Mouse (Mus musculus): ENCODE data around the gene Rps28.
"Not testable (repeated sequence)": the region's sequence is repeated elsewhere in the genome, so short reads cannot be mapped to it uniquely, and the experiment has no call there.

Rps28 gene

GRCm38 (mm10) chr17:33824084-33824996, at the start of gene Rps28, which contains the start of gene Ndufa7:
Rps28 (minus strand) TSS chr17:33824562.
Ndufa7 (plus strand) TSS chr17:33824572.
- DNase-seq = peak; percentile 98

DNA sequence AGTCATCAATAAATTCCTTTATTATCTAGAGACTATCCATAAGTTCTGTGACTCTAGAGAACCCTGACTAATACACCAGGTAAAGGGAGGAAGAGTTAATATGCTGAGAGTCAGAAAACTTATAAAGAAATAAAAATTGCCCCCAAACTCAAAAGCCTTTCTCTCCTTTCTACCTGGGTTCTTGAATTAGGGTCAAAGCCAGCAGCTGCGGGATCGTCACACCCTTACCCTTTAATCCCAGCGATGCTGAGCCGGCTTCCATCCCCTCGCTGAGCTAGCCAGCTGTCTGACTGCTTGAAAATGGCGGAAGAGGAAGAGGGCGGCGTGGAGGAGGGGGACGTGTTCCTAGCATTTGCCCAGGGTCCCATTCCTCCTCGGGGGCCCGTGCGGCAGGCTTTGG, 49.2 kb upstream of the Rps28 start, which contains the start of gene Gm7029:
TSS of gene Gm7029 (plus strand) at position 301 of the 400 bp plus-strand sequence.
- not testable (repeated sequence) for DNase-seq

DNA sequence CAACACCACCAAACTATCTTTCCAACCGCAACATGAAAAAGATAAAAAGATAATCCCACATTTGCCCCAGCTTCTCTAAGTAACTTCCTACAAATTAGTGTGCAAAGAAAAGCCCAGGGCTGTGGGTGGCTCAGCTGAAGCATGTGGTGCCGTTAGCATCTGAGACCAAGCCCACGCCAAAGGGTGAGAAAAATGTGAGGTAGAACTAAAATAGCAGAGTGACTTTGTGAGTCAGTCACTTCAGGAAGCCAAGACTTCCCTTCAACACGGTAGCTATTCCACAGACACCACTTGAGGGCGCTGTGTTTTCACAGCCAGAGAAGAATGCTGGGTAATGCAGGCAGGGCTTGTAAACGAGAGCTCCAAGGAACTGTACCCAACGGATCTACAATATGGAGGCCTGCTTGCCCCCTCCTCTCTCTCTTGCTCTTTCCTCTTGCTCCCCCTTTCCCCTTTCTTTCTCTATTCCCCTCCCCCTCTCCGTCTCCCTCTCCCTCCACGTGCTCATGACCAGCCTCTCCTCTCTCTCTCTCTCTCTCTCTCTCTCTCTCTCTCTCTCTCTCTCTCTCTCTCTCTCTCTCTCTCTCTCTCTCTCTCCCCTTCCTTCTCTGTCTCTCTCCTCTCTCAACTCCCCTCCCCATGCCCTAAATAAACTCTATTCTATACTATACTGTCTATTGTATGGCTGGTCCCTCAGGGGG, 41.1 kb upstream of the Rps28 start:
- no peak for DNase-seq

DNA sequence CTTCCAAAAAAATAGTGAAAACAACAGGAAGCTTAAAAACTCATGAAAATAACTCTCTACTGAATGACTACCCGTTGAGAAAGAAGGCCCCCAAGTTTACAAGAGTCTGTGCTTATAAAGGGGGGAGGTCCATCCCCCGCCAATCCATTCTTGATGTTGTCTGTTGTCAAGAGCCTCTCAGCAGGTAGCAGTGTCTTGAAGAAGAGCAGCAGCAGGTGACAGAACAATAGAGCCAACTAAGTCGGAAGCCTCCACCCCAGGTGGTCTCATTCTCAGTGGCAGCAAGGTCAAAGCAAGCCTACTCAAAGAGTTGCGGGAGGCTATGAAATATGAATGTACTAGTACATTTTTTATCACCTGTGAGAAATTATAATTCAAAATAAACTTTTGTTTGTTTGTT, 33.5 kb upstream of the Rps28 start:
- no peak for DNase-seq

DNA sequence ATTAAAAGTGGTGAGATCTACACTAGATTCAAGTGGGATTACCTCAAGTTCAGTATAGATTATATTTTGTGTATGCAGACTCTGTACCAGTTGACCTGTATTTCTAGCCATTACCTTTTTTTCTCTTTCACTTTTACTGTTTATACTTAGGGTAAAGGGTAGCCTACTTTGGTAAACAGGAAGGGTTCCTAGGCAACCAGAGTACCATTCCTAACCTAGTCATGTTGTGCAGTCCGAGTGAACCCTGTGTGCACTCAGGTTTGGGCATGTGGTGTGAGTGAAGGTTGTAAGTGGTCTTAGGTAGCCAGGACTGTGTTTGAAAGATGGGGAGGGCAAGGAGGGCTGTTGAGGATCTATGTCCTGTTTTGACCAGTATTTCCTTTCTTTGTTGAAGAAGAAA, 27.0 kb upstream of the Rps28 start:
- no peak for DNase-seq

DNA sequence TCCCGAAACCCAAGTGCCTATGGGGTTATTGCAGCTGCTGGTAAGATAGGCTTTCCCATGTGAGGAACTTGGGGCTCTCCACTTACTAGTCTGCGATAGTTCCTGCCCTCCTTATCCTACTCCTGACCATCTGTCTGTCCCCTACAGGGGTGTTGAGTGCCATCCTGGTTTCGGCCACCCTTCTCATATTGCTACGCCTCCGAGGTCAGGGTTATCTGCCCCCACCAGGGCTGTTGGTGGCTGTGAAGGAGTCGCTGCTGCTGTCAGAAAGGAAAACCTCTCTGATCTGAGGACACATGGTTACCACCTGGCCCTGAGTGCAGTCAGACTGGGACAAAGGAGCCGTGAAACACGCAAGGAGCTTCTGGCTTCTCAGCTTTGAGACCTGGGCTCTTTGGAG, 23.8 kb upstream of the Rps28 start:
- DNase-seq = no peak

DNA sequence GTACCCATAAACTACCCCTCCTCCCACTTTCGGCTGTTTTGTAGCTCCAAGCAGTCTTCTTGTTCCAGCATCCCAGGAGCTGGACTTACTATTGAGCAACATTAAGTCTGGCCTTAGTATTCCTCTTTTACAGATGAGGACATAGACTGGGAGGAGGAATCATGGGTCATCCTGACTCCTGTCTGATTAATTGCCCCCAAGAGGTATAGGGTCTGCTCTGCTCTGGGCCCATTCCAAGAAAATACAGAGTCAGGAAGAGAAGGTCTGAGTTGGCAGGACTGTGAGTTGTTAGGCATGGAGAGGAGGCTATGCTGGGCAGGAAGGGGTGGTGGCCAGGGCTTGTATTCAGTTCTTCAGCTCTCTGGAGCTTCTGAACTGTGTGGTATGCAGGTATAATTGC, 19.8 kb upstream of the Rps28 start:
- no peak for DNase-seq

DNA sequence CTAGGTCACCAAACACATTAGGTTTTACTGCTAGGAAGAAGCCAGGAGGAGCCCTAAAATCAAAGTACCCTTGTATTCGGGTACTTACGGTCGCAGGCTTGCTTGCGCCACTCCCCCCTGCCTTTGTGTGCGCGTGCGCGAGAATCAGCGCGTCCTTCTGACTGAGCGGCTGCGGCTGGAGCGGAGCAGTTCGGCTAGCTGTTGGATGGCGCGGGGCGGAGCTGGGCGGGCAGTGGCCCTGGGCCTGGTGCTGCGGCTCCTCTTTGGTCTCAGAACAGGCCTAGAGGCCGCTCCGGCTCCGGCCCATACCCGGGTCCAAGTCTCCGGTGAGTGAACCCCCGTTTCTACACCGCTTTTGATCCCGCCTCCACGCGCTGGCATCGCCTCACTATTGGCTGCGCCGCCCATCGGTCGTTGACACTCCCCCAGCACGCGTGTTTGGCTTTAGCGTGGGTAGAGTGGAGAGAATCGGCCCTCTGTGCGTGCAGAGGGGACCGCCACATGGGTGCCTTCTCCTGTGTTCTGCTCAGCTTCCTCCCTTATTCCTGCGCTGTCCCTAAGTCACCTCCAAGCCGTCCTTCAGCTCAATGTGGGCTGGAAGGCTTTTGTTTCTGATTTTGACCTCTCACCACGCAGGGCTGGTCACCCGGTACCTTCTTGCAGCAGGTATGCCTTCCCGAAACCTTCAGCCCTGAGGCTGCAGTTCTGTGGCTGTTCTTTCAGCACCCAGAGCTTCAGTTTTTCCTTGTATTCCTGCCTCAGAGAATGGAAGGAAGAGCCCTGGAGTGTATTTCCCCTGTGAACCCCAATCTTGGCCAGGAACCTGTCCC, 18.8 kb upstream of the Rps28 start, which contains the start of gene Cd320:
TSS of gene Cd320 (plus strand) at position 126 of the 830 bp plus-strand sequence.
- peak; percentile 93 for DNase-seq

- no peak for DNase-seq
Observed at GRCm38 (mm10) chr17:33829561-33829960, 5.2 kb upstream of the Rps28 start.

DNA sequence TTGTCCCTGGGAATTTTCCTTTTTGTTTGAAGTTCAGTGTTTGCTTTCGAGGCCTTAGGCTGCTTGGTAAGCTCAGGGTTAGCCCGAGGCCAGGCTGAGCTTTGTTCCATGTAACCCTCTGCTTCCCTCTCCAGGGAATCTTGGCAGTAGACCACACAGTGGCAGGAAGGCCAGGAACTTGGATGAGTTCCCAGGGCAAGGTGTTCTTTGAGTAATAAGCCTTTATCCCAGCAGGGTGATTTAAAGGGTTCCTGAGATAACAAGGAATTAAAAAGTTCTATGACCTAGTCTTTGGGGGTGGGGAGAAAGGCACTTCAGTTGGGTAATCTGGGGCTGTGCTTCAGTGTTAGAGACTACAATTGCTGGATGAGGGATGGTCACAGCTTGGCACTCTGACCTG, 4.5 kb upstream of the Rps28 start:
- peak; percentile 53 for DNase-seq

GRCm38 (mm10) chr17:33826850-33827249, 2.5 kb upstream of the Rps28 start:
- DNase-seq = peak; percentile 73

DNA sequence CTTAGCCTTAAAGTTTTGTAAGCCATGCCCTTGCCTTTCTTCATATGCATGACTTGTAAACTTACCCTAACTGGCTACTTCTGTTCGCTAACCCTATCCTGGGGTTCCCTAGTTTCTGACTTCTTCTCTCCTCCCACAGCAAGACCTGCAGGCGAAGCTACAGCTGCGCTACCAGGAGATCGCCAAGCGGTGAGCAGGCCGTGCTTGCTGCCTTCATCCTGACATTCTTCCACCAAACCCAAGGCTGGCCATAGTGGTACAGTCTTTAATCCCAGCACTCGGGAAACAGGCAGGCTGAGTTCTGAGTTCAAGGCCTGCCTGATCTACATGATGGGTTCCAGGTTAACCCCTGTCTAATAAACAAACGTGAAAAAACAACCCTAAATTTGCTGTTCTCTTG, 1.1 kb upstream of the Rps28 start:
- no peak for DNase-seq

DNA sequence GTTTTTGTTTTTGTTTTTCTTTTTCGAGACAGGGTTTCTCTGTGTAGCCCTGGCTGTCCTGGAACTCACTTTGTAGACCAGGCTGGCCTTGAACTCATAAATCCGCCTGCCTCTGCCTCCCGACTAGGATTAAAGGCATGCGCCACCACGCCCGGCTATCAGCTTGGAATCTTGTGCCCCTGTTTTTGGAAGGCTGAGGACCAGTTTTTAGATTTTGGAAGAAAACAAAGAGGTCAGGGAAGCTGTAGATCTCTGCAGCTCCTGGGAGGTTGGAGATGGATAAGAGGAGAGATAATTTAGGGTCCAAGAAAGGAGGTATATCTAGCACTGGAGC, 602 bp upstream of the Rps28 start:
- not testable (repeated sequence) for DNase-seq

- DNase-seq = not testable (repeated sequence)
Observed at GRCm38 (mm10) chr17:33823171-33823570, 1.2 kb downstream of the Rps28 start.

DNA sequence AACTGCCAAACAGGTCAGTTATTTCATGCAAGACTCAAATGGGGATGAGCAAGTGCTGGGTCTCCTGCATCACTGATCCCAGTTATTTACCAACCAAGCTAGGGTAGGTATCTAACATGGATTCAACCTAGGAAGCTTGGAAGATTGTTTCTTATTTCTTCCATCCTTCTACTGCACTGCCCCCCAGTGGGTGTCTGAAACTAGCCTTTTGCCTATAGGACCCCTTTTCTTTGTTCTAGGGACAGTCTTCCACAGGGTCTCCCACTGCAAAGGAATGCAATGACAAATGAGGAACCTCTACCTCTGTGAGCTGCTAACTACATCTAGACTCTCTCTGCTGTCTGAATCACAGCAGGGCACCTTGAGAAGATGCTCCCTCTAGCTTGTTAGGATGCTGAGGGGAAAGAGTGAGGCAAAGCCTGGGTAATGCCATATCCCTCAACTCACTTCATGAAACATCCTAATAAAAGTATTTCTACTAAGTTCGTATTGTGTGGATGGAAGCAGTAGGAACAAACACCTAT, 1.9 kb downstream of the Rps28 start:
- no peak for DNase-seq

DNA sequence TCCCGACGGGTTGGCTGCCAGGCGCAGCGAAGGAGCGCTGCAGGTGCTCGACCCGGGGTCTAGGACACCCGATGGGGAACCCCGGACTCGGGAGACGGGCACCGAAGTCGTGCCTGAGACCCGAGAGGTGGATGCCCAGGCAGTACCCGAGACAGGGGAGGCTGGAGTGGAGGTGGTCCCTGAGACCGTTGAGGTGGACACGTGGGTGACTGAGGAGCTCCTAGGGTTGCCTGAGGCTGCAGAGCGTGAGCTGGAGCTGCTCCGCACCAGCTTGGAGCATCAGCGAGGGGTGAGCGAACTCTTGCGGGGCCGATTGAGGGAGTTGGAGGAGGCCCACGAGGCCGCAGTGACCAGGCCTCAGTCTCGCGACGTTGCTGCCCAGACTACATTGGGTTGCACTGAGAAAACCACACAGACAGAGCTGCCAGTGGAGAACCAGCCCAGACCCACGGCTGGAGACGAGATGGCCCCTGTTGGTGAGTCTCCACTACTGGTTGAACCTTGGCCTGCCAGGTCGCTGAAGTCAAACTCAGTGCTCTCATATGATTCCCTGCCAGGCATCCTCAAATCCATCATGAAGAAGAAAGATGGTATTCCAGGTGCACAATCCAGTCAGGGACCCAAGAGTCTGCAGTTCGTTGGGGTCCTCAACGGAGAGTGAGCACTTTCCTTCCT, 6.3 kb downstream of the Rps28 start:
- no peak for DNase-seq

DNA sequence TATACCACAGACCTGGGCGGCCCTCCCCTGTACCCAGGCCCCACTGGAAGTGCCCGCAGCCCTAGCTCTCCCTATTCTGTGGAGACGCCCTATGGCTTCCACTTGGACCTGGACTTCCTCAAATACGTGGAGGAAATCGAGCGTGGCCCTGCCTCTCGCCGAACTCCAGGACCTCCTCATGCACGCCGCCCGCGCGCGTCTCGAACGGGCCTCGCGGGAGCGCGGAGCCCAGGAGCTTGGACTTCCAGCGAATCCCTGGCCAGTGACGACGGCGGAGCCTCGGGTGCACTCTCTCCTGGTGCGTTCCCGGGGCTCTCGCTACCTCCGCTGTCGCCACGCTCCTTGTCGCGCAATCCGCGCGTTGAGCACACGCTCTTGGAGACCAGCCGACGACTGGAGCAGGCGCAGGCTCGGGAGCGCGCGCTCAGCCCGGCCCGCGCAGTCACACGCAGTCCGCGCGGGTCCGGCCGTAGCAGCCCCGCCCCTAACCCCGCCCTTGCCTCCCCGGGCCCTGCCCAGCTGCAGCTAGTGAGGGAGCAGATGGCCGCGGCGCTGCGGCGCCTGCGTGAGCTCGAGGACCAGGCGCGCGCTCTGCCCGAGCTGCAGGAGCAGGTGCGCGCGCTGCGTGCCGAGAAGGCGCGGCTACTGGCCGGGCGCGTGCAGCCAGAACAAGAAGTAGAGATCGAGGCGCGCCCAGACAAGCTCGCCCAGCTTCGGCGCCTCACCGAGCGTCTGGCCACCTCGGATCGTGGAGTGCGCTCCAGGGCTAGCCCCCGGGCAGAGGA, 7.0 kb downstream of the Rps28 start:
- DNase-seq = peak; percentile 86

DNA sequence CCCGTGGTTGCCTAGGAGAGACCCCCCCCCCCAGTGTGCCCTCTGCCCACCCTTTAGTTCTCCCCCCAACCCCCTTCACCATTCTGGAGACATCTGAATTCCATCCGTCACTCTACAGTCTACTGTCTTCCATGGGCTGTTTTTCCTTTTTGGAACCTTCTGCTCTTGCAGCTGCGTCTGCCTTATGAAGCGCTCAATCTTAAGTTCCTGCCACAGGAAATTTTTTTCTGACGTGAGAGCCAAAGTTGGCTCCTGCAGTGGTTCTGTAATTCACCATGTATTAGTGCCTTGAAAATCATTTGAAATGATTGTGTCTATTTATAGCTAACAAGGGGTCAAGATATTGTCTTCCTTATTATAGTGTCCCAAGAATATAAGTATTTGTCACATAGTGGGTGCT, 7.8 kb downstream of the Rps28 start:
- no peak for DNase-seq

DNA sequence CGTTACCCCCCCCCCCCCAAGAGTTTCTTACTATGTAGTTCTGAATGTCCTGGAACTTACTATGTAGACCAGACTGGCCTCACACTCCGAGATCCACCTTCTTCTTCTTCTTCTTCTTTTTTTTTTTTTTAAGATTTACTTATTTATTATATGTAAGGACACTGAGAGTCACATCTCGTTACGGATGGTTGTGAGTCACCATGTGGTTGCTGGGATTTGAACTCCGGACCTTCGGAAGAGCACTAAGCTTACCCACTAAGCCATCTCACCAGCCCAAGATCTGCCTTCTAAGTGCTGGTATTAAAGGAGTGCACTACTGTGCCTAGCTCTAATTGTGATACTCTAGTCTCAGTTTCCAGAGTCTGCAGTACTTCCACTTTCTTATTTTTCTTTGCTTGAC, 9.0 kb downstream of the Rps28 start:
- no peak for DNase-seq

- DNase-seq = no peak
Observed at GRCm38 (mm10) chr17:33812990-33813389, 11.4 kb downstream of the Rps28 start.

- no peak for DNase-seq
Observed at GRCm38 (mm10) chr17:33812475-33812874, 11.9 kb downstream of the Rps28 start.

GRCm38 (mm10) chr17:33811142-33811516, 13.2 kb downstream of the Rps28 start:
- no peak for DNase-seq

Data from cerebellum, adult 8-10 months (tissue).